Mouse (Mus musculus) cerebellum, adult 9-10 months (tissue): ENCODE measurements around the gene Hsf4.

Experiments used
- DNase-seq: peaks from one replicate; pipeline ENCODE4 v3.0.0; 2022

The Hsf4 gene

DNA sequence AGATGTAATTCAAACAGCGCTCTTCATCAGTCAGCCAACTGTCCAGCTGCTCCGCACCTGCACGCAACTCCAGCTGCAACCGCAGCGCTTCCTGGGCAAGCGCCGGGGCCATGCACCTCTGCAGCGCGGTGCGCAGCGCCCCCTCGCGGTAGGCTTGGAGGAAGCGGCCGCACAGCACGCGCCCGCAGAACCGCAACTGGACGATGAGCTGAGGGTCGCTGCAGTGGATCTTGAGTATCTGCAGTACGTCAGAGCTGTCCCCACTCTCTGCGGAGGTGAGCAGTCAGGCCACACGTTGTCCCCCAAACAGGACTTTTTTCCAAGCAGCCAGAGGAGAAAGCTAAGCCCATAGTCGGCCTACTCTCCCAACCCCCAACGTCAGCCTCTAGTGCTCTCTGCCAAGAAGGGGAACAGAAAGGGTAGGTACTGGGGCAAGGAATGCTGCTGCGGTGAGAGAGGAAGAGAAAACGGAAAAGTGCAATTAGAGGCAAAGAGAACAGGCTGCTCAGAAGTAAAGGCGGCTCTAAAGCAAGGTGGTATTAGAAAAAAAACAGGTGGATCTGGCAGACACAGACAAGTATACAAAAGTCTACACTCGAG is 9.8 kb upstream of the Hsf4 start:
- DNase-seq = peak; percentile 68

DNA sequence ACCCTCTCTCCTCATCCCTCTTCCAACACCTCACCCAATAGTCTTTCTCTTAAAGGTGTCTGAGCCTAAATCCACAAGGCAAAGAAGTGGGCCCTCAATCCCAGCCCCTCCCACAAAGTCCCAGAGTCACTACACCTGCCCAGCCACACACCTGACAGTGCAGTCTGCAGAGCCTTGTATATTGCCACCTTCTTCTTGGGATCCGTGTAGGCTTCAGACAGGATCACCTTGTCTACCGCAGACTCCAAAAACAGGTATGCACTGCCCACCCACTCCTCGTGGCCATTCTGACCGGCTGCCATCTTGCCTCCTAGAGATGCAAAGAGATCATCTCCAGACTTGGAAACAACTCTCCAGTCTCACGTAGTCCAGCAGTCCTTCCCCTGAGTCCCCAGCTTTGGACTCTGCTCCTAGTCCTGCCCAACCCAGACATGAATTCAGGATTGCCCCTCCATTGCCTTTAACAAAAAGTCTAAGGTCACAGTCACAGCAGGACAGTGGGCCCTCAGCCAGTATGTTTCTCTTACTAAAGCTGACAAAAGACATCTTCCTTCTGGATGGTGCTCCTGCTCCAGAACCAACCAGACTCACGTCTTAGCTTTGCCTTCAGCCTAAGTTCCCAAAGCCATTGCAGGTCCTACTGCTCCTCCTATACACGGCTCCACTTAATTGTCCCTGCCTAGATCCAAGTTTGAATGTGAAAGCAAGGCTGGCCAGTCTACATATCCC is 9.1 kb upstream of the Hsf4 start:
- DNase-seq = peak; percentile 30

DNA sequence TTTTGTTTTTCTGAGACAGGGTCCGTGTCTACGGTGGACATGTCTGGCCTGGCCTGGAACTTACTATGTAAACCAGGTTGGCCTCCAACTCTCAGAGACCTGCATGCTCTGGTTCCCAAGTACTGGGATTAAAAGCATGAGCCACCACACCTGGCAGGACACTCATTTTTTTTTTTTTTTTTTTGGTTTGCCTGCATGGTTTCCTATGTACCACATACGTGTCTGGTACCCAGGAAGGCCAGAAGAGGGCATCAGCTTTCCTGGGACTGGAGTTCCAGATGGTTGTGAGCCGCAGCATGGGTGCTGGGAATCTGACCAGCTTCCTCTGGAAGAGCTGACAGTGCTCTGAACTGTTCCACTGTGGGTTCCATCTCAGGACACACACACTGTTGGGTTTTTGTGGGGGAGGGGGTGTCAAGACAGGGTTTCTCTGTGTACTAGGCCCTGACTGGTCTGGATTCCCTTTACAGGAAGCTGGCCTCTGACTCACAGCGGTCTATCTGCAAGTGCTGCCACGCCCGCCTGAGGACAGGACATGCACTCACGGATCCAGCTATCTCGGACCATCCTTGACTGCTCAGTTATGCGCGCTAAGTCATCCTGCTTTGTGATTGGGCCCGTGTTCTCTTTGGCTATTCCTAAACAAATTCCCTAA is 8.1 kb upstream of the Hsf4 start:
- no peak for DNase-seq

DNA sequence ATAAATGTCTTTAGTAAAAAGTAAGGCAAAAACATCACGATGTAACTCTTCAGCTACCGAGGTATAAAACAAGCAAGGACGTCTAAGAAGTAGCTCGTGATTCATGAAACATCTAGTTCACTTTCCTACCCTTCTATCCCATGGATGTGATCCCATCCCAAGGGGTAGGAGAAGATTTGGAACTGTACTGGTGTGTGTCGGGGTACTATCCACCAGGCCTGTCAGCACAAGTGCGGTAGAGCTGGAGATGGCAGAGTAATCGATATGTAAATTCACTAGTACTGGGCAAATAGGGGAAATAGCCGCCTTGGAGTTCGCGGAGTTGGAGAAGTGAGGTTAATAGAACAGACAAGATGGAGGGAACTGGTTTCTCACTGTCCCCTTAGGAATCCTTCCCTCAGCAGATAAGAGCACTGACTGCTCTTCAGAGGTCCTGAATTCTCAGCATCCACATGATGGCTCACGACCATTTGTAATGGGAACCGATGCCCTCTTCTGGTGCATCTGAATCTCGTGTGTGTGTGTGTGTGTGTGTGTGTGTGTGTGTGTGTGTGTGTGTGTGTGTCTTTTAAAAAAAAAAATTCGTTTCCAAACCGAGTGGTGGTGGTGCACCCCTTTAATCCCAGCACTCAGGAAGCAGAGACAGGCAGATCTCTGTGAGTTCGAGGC is 6.2 kb upstream of the Hsf4 start:
- DNase-seq = peak; percentile 20

DNA sequence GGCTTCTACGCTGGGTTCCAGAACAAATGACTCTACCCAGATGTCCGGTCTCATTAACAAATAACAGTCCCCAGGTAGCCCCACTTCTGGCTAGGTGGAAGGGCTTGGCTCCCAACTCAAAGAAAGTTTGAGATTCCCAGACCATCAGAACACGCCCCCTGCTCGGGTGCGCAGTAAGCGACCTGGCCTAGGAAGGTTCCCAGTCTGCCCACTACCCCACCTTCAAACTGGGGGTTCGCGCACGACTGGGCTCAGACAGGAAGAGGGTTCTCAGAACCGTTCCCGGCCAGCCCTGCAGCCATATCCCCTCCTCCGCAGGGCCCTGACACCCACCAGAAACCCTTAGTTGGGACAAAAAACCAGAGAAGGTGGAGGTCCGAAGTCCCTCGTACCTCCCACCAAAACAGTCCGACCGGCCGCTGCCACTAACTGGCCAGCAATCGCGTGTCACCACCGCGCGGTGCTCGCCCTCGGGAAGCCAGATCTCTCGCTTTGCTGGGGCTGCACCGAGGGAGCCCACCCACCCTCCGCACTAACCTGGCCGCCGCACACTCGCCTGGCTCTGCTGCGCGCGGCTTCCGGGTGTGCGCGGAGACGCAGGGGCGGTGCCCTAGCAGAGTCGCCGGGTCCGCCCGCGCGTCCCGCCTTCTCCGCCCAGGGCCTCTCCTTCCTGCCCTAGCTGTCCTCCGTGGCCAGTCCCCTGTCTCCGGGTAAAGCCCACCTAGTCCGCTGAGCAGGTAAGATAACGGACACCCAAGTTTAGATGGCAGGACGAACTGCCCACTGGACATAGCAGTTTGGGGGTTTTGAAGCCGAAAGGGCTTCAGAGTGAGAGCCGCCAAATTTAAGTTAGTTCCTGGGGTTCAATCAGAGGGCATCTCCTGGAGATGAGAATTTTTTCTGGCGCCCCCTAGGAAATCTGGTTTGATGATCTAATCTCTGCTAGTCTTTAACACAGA is 5.3 kb upstream of the Hsf4 start, which contains the start of the genes Tradd and Fbxl8:
TSS of gene Tradd (minus strand) at position 586 of the 959 bp plus-strand sequence.
TSS of gene Fbxl8 (plus strand) at position 625 of the 959 bp plus-strand sequence.
- peak; percentile 59 for DNase-seq

DNA sequence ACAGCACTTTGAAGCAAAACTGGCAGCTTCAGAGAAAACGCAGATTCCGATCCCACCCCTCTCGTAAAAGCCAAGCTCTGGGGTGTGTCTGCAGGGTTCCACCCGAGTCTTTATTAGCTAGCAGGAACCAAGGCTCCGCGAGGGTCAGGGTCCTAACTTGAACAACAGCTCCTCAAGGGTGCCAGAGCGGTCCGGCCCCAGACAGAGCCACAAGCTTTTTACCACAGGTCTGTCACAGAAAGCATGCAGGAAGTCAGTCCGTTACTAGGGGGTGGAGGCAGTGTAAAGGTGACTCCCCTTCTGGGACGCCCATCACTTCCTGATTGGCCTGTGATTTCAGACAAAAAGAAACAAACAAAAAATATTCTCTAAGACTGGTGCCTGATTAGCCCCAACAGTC is 4.5 kb upstream of the Hsf4 start:
- peak; percentile 34 for DNase-seq

DNA sequence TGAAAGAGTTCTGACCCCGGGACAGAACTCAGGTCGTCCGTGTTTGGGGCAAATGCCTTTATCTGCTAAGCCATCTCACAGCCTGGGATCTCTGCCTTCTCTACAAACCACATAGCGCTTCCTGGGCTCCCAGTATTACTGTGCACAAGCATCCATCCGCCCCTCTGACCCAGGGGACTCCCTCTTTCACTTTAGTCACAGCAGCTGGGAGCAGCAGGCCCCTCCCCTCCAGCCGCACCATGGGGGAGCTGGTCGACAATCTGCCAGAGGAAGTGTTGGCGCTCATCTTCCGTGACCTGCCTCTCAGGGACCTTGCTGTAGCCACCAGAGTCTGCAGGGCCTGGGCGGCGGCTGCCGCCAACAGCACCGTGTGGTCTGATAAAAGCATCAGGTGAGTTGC is 2.8 kb upstream of the Hsf4 start:
- peak; percentile 31 for DNase-seq

DNA sequence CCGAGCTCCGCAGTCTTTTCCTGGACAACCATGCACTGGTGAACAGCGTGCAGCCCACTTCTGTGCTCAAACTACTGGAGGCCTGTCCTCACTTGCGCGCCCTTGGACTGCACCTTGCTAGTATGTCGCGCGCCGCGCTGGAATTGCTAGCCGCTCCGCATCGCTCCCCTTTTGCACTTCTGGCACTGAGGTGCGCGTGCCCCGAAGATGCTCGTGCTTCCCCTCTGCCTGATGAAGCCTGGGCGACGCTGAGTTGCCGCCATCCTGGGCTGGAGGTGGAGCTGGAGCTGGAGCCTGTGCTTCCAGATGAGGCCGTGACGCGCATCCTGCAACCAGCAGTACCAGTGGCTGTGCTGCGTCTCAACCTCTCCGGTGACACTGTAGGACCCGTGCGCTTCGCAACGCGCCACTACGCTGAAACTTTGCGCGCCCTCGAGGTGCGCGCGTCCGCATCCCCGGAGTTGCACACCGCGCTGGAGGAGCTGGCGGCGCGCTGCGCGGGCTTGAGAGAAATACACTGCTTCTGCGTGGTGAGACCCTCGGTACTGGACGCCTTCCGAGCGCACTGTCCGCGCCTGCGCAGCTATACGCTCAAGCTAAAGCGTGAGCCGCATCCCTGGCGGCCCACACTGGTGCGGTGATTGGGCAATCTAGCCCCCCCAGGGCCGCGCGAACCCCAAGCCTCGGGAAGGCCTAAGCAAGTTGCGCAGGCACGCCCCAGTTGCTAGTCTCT is 1.1 kb upstream of the Hsf4 start:
- DNase-seq = peak; percentile 74

DNA sequence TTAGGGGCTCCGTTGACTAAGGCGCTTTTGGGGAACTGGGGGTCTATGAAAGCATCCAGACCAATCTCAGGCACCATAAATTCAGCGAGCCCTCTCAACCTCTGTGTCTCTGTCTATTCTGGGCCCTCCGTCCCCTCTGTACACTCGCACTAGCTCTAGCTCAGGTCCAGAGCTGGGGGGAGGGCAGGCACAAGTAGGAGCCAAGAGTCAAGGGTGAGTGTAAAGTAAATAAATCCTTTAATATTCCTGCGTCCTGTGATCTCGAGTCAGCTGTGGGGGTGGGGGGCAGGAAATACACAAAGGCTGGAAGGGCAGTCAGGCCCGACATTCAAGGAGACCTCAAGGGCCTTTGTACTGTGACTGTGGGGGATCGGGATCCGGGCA is 534 bp upstream of the Hsf4 start:
- no peak for DNase-seq

DNA sequence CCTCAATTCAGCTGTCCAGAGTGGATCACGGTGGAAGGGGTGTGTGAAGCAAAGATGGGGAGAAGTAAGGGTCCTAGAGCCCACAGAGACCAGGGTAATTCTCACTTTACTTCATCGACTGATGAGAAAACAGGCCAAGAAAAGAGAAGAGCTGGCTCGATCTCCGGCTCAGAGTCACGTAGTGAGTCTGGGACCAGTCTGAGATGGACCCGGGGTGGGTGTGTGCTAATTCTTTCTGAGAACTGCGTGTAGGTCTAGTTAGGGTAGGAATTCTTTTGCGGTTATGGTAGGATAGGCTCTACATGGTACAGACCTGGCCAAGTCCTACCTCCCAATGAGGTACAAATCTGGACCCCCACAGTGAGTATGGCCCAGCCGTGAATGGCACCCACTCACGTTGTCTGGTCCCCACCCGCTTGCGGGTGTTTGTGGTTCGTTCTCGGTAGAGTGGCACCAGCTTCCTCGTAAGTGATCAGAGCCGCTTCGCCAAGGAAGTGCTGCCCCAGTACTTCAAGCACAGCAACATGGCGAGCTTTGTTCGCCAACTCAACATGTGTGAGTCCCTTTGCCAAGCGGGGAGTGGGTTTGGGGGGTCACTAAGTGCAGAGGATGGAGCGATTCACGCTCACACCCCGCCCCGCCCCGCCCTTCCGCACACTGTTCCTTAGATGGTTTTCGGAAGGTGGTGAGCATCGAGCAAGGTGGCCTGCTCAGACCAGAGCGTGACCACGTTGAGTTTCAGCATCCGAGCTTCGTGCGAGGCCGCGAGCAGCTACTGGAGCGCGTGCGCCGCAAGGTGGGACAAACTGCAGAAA is 707 bp downstream of the Hsf4 start:
- peak; percentile 57 for DNase-seq

DNA sequence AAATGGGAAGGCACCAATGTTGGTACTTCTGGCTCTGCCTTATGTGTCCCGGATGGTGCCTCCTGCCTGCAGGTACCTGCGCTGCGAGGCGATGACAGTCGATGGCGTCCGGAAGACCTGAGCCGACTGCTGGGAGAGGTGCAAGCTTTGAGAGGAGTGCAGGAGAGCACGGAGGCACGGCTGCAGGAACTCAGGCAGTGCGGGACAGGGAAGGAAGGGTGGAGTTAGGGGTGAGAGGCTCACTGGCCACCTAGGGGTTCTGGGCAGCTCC is 1.2 kb downstream of the Hsf4 start:
- no peak for DNase-seq

DNA sequence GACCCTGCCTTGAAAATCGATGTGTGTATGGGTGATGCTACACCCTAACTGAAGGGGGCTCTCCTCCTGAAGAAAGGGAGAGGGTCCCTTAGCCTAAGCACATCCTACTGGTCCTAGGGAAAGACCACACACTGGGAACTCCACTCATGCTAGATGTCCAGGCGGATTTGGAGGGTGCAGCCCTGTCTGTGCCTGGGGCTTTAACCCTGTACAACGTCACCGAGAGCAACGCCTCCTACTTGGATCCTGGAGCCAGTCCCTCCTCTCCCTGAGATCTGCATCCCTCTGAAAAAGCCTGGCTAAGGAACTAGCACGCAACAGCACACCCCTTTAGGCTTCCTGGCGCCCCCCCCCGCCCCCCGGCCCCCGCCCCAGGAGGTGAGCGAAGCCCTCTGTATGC is 5.8 kb downstream of the Hsf4 start:
- no peak for DNase-seq

DNA sequence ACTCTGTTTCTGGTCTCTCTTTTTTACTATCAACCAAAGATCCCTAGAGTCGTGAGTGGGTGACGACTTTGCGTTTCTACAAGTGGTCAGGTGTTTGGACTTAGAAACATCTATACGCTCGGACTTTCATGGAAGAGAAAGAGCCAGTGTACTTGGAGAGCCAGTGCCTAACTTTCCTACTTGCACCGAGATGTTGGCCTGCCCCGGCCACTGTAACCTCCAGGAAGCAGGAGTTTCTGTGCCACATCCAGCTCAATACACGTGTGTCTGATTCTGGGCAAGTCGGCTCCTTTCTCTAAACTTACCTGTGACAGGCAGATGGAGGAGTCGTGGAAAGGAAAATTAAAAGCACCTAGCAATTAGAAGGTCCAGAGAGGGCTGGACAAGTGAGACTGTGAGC is 6.2 kb downstream of the Hsf4 start, which contains the start of gene Nol3:
TSS of gene Nol3 (plus strand) at position 301 of the 400 bp plus-strand sequence.
- DNase-seq = no peak

DNA sequence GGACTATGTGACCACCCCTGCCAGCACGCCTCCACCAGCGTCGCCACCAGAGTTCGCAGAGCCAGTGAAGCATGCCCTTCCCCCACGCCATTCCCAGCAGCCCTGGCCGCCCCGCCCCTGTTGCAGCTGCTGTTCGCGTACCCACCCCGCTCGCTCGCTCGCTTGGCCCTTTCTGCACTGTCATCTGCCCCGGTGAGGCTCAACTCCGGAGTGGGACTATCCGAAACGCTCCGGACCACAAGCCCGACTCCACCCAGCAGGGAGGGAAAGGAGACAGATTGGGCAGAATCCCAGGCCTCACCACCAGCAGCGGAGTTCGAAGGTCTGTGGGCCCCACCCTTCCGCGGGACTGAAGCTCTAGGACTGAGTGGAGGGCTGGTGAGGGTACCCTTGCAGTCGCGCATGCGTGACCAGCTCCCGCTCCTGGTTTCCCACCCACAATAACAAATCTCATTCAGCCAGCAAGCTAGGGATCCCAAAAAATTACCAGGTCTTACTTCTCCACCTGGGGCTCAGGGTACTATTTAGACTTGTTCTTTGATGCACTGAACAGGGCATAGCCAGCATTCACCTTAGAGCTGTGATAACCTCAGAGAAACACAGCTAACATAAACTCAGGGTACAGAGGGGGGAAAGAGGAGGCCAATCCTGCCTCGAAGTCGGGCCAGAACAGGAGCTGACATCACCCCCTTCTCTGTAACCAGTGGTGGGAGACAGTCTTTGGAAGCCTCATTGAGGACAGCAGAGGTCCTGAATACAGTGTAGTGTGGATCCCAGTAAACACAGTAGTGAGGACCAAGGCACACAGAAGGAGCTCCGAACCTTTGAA is 6.9 kb downstream of the Hsf4 start:
- peak; percentile 39 for DNase-seq

DNA sequence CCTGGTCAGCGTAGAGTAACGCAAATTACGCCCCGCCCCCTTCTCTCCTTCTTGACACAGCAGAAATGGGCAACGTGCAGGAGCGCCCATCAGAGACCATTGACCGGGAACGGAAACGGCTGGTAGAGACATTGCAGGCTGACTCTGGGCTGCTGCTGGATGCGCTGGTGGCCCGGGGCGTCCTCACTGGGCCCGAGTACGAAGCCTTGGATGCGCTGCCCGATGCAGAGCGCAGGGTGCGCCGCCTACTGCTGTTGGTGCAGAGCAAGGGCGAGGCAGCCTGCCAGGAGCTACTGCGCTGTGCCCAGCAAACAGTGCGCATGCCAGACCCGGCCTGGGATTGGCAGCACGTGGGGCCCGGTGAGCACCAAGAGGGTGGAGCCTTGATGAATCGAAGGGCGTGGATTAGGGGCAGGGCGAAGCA is 9.3 kb downstream of the Hsf4 start:
- DNase-seq = peak; percentile 95

DNA sequence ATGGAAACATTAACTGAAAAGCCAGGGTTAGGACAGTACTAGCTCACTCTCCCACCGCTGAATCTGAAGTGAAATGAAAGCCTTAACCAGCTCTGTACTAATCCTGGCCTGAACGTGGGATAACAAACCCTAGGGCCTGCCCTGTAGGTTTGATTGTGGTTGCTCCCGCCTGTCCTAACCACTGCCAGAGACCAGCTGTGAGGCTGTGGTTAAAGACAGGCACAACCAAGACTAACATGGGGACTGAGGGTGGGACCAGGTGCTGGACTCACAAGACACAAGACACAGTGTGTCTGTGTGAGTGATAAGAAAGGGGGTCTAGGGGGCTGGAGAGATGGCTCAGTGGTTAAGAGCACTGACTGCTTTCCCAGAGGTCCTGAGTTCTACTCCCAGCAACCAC is 11.0 kb downstream of the Hsf4 start:
- no peak for DNase-seq

DNA sequence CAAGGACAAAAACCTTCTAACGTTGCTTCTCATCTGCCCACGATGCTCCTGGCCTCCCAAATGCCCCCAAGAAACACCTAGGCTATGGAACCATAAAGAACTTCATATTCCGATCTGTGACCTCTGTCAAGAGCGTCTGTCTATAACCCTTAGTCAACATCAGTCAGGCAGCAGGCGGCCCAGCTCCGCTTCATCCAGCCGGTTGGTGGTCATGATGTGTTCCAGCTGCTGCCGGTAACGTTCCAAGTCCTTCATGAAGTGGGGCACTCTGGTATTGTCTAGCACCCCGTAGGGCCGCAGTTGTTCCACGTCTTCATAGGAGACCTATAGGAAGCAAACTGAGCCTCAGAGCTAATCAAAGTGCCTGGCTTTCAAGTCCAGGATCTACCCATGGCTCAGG is 12.2 kb downstream of the Hsf4 start:
- no peak for DNase-seq

DNA sequence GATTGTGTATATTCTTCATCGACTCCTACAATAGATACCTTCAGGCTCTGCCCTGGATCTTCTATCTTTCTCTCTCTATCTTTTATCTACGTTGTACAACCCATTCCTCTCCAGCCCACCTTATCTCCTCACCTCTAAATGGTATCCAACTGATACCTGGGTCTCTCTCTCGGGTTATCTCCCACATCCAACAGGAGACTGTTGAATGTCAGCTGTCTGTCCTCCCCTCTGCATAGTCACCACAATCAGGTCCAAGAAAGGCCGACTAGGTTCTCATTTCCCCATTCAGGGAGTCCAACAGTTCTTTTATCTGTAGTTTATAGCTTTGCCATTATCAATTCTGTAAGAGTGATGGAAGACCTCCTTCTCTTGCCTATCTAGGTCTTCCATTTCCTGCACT is 12.6 kb downstream of the Hsf4 start:
- DNase-seq = no peak

DNA sequence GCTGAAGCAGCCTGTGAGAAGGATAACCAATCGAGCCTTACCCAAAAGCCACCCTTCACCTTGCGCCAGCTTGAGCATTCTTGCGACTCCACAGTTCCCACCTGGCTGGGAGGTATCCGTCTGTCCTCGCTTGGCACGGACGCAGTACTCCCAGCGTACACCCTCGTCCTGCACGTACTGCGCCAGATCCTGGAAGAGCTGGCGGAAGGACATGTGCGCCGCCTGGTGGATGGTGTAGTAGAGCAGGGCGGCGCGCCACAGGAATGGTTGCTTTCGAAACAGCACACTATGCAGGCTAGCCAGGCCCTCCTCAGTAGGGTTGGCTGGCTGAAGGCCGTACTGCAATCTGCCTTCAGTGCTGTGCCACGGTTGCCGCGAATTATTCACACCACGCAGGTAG is 13.5 kb downstream of the Hsf4 start:
- DNase-seq = no peak

DNA sequence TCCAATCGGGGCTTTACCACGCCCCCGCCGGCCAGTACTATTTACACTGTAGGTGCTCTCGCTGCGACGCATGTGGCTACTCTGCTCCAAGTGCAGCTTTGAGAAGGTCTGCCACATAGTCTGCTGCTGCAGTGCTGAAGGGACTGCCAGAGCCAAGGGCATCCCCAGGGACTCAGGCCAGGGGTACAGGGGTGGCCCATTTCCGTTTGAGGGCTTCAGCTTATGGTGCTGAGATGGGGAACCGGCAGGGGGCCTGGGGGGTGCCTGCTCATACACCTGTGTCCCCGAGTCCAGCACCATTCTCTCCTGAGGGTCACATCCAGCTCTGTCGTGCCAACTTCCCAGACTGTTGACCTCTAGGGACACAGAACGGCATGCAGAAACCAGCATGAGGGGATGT is 15.9 kb downstream of the Hsf4 start:
- no peak for DNase-seq
